Mouse (Mus musculus): ENCODE measurements around the gene Adgrb3.
A peak's percentile ranks its signal among the peaks of the same experiment; 100 is the strongest.

Gene Adgrb3

GRCm38 (mm10) chr1:25310066-25310465 is 519.4 kb downstream of the Adgrb3 start:
- DNase-seq (ENCODE audit: inconsistent ontology term) = no peak

- DNase-seq (ENCODE audit: inconsistent ontology term) = peak; percentile 30
Measured at GRCm38 (mm10) chr1:25281471-25281870, 548.0 kb downstream of the Adgrb3 start.

- DNase-seq (ENCODE audit: inconsistent ontology term) = no peak
Measured at GRCm38 (mm10) chr1:25250562-25250961, 578.9 kb downstream of the Adgrb3 start.

GRCm38 (mm10) chr1:25242436-25242835 is 587.1 kb downstream of the Adgrb3 start:
- no peak for DNase-seq (ENCODE audit: inconsistent ontology term)

GRCm38 (mm10) chr1:25229245-25229750 is 600.2 kb downstream of the Adgrb3 start:
- DNase-seq (ENCODE audit: inconsistent ontology term) = no peak

GRCm38 (mm10) chr1:25228381-25229244 is 600.9 kb downstream of the Adgrb3 start:
- DNase-seq (ENCODE audit: inconsistent ontology term) = peak; percentile 81

- no peak for DNase-seq (ENCODE audit: inconsistent ontology term)
Measured at GRCm38 (mm10) chr1:25227880-25228279, 601.6 kb downstream of the Adgrb3 start.

- DNase-seq (ENCODE audit: inconsistent ontology term) = no peak
Measured at GRCm38 (mm10) chr1:25204636-25205035, 624.9 kb downstream of the Adgrb3 start.

- DNase-seq (ENCODE audit: inconsistent ontology term) = peak; percentile 46
Measured at GRCm38 (mm10) chr1:25199392-25199791, 630.1 kb downstream of the Adgrb3 start.

- no peak for DNase-seq (ENCODE audit: inconsistent ontology term)
Measured at GRCm38 (mm10) chr1:25191986-25192385, 637.5 kb downstream of the Adgrb3 start.

- DNase-seq (ENCODE audit: inconsistent ontology term) = no peak
Measured at GRCm38 (mm10) chr1:25189261-25189660, 640.2 kb downstream of the Adgrb3 start.

- no peak for DNase-seq (ENCODE audit: inconsistent ontology term)
Measured at GRCm38 (mm10) chr1:25185909-25186308, 643.6 kb downstream of the Adgrb3 start.

GRCm38 (mm10) chr1:25181881-25182280 is 647.6 kb downstream of the Adgrb3 start:
- DNase-seq (ENCODE audit: inconsistent ontology term) = no peak

GRCm38 (mm10) chr1:25180615-25181014 is 648.9 kb downstream of the Adgrb3 start:
- DNase-seq (ENCODE audit: inconsistent ontology term) = no peak

GRCm38 (mm10) chr1:25179860-25180582 is 649.5 kb downstream of the Adgrb3 start:
- DNase-seq (ENCODE audit: inconsistent ontology term) = peak; percentile 68

GRCm38 (mm10) chr1:25178347-25179130 is 651.0 kb downstream of the Adgrb3 start:
- no peak for DNase-seq (ENCODE audit: inconsistent ontology term)

- no peak for DNase-seq (ENCODE audit: inconsistent ontology term)
Measured at GRCm38 (mm10) chr1:25167120-25167519, 662.4 kb downstream of the Adgrb3 start.

- no peak for DNase-seq (ENCODE audit: inconsistent ontology term)
Measured at GRCm38 (mm10) chr1:25166036-25166796, 663.3 kb downstream of the Adgrb3 start.

- no peak for DNase-seq (ENCODE audit: inconsistent ontology term)
Measured at GRCm38 (mm10) chr1:25163561-25163960, 665.9 kb downstream of the Adgrb3 start.

GRCm38 (mm10) chr1:25146206-25146605 is 683.3 kb downstream of the Adgrb3 start:
- peak; percentile 82 for DNase-seq (ENCODE audit: inconsistent ontology term)
